Mouse (Mus musculus): ENCODE results near the gene Naa35. TPM values are rescaled to one million over a fixed set of nuclear protein-coding genes. Genes with fewer than 3 reads are reported as not detected.

Naa35 gene
- polyA plus RNA-seq, 1 experiment, result 78.4 TPM

DNA sequence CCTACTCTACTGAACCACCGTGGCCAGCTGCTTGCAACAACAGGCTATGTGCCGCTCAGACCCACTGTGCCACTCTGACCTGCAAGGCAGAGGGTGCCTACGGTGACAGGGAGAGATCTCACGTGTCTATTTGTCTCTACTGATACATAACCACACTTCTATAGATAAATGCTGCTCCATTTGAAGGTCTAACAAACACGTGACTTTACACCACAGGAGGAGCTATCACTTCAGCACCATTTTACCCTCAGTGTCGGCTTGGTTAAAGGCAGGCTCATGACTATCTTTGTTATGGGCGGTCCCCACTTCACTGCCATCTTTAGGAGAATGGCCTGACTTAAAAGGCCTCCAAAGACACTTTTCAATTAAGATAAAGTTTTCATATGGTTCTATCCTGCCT lies 97.6 kb downstream of the Naa35 start:
- Histone ChIP-seq H3K4me3 (ENCODE audit: insufficient read depth, low read length) (no peak overlapping the region), H3K27ac (ENCODE audit: insufficient read depth, low read length) (no peak overlapping the region), H3K4me1 (ENCODE audit: control insufficient read depth, insufficient read depth, low read length) (no peaks in the 10 kb centered on the region)
- TF ChIP-seq CTCF (IDR thresholded peaks at IDR 0.05; ENCODE audit: extremely low read depth, insufficient read depth, low read length), result no peak
- no peak for TF ChIP-seq POLR2A (IDR thresholded peaks at IDR 0.05; ENCODE audit: extremely low read depth, insufficient read depth, low read length)

GRCm38 (mm10) chr13:59685236-59685635 lies 100.2 kb downstream of the Naa35 start:
- TF ChIP-seq POLR2A (IDR thresholded peaks at IDR 0.05; ENCODE audit: extremely low read depth, insufficient read depth, low read length), result no peak
- TF ChIP-seq CTCF (IDR thresholded peaks at IDR 0.05; ENCODE audit: extremely low read depth, insufficient read depth, low read length), result no peak
- H3K4me3 ChIP-seq (ENCODE audit: insufficient read depth, low read length), result no peak overlapping the region
- no peaks in the 10 kb centered on the region for H3K4me1 ChIP-seq (ENCODE audit: control insufficient read depth, insufficient read depth, low read length)
- H3K27ac ChIP-seq (ENCODE audit: insufficient read depth, low read length), result no peak overlapping the region

Other genes with a start within 250 kb of the Naa35 start
- gene Agtpbp1, start within 50 bp of the Naa35 start, polyA plus RNA-seq (2012; rRNA removed), result 105 and 106 TPM in 2 replicates
- 13.1 and 17.0 TPM in 2 replicates for gene Golm1, start 90.6 kb downstream of the Naa35 start, polyA plus RNA-seq (2012; rRNA removed)
- gene 4921517D22Rik, start 108.8 kb downstream of the Naa35 start, polyA plus RNA-seq (2012; rRNA removed), result not detected in 2 replicates
- 0.10 TPM in 1 of 2 replicates, not detected in the other for gene Spata31d1a, start 125.1 kb downstream of the Naa35 start, polyA plus RNA-seq (2012; rRNA removed)
- 0.04 and 0.06 TPM in 2 replicates for gene Spata31d1b, start 127.0 kb downstream of the Naa35 start, polyA plus RNA-seq (2012; rRNA removed)
- 0.04 and 0.08 TPM in 2 replicates for gene Spata31d1d, start 146.5 kb downstream of the Naa35 start, polyA plus RNA-seq (2012; rRNA removed)
- 0.34 and 0.56 TPM in 2 replicates for gene 1700014D04Rik, start 161.5 kb downstream of the Naa35 start, polyA plus RNA-seq (2012; rRNA removed)
- gene Isca1, start 184.6 kb downstream of the Naa35 start, polyA plus RNA-seq (2012; rRNA removed), result 255 and 271 TPM in 2 replicates
- not detected in 2 replicates for gene Gm49354, start 197.0 kb downstream of the Naa35 start, polyA plus RNA-seq (2012; rRNA removed)
- gene Tut7, start 237.9 kb downstream of the Naa35 start, polyA plus RNA-seq (2012; rRNA removed), result 36.6 and 39.0 TPM in 2 replicates